Mouse (Mus musculus) CD4-positive, CD25-positive, alpha-beta regulatory T cell, adult 2 months (primary cell): Measurements from ENCODE around the gene Lcp2.

Experiments
- DNase-seq: peaks from one replicate; pipeline ENCODE4 v3.0.0-alpha.2; 2012; ENCODE audit warnings: low read depth, low spot score

The Lcp2 gene

DNA sequence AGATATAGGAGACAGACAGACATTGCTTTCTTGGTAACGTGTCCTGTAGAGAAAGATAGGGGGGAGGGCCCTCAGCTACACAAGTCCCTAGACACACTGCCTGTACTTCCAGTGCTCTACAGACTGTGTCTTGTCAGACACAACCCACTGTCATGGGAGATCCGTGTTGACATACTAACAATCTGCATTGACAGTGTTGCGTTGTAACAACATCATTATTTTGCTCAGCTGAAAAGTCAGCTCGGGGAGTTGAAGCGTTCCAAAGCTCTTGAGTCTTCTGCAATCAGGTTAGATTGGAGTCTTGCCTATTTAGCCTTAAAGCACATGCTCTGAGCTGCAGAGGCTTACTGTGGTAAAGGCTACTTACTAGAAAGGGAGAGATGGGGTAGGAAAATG is 820 bp downstream of the Lcp2 start:
- peak; percentile 39 for DNase-seq

DNA sequence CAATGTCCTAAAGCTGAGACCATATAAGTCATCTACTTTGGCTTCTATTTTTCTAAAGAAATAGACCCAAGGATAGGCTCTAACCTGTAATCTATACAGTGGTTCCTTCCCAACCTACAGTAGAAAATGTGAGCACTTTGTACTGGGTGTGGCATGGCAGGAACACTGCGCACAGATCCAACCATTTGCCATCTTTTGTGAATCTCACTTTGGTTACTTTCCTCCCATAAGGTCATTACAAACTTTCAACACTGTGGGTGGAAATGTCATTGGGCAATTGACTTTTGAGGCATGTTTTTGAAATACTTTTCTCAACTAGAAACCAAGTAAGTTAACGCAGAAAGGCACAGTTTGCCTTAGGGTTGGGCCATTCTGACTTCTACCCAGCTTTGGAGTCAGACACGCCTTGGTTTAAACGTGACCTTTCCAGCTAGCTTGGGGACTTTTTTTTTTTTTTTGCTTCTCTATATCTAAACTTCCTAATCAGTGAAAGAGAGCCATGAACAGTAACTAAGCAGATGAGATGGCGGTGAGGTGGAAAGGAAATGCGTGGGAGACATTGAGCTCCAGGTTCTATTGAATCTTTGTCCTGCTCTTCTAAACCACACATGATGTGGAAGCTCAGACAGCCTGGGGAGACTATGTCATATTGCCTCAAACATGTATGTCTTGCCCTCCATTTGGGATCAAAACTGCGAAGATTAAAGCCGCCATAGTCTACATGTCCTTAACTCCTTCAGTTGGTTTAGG is 1.8 kb downstream of the Lcp2 start:
- peak; percentile 69 for DNase-seq

DNA sequence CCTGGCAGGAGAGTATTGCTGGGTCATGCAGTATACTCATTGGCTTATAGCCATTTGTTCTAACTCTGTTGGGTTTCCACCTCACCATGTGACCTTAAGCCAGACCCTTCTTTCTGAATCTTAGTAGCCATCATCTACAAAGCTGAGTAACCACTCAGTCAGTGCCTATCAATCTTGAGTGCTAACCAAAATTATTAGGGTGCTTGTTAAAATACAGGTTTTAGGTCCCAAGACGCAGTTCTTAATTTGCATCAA is 2.3 kb downstream of the Lcp2 start:
- no peak for DNase-seq

DNA sequence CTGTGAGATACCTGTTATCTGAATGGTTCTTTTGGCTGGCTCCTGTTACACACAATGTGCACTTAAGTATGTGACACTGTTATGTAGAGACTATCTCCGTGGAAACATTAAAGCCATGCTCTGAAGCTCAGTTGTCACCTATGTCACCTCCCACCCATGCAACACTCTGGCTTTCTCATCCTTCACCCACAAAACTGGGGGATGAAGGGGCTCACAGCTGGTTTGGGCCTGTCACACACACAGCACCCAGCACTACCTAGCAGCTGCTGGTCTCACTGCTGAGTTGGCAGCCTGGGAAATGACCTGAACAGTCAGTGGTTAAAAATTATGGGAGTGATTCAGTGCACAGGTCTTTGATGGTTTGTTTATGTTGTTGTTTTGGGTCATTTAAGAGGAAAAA is 3.3 kb downstream of the Lcp2 start:
- DNase-seq, result peak; percentile 18

DNA sequence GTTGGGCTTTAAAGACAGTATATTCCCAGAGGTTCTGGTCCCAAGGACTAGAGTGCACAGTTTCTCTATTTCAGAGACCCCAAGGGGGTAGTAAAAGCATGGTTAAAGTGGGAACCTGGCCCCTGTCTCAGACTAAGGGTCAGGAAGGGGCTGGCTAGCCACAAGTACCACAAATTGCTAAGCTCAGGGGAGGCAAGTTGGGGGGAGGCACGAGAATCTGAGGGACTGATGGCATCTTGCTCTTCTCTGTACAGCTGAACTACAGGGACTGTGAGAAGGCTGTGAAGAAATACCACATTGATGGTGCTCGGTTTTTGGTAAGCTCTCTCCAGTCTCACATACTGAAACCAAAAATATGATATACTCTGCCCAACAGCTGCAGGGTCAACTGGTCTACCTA is 3.9 kb downstream of the Lcp2 start:
- DNase-seq, result peak; percentile 17

DNA sequence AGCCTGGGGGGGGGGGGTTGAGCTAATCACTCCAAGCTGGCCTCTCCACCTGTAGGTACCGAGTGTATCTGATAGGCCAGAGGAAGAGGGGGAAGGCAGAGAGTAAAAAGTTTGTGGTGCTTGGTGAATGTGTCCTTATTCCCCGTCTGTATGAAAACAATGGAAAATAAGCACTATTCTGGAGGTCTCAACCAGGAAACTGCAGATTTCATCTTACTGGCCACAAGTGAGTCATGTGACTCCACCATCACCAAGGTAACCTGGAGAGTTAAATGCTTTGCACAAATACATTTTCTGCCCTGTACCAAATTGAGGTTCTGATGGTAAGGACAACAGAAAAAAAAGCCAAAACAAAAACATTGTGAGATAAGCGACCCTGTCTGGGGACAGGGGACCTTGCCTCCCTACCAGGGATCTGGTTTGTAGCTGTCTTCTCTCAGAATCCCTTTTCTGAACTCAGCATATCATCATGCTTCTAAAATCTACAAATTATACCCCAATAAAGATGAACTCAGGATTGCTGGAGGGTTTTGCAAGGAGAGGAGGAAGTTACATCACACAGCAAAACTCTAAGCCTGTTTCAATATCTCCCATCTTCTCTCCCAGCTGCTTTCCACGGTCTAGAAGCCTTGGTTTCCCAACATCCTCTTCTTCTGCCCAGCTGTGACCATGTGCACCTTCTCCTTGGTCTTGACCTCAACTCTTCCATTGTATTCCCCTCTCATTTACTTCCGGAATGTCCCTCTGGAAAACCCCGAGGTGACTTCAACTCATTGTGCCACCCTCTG is 6.5 kb downstream of the Lcp2 start:
- DNase-seq, result peak; percentile 59

DNA sequence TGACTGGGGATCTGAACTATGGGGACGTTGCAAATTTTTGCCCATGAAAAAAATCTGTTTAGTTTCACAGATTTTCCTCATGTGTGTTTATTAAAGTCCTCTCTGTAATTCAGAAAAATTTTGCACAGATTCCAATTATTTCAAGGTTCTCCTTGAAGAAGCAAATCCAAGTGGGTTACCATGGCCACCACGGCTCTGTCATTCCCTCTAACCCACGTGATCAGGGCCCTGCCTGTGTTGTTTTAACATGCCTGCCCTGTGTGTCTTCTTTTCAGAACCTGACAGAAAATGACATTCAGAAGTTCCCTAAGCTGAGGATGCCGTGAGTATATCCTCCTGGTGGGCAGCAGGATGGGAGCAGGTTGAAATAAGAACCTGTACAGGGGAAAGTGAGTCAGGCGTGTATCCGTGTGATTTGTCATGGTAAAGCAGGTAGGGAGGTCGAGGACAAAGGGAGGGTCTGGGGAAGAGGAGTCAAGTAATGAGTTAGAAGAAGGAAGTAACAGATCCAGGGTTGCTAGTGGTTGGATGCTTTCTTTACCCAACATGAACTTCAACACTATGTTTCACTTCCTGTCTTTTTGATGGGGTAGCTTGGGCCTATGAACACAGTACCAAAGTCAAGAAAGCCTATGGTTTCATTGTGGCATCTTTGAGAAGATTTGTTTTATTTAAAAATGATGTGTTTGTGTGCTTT is 7.5 kb downstream of the Lcp2 start:
- peak; percentile 48 for DNase-seq

DNA sequence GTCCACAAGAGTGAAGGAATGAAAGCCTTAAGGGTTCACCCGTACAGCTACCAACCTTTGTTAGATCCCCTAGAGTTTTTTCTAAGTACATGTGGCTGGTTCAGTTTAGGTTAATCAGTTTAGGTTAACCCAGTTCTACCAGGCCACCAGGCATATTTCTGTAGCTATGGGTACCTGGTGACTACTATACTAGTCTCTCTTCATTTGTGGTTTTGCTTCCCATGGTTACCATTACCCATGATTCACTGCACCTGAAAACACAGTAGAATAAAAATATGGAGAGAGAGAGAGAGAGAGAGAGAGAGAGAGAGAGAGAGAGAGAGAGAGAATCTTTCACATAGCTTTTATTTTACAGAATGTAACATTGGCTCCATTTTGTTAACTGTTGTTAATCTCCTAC is 10.0 kb downstream of the Lcp2 start:
- DNase-seq, result peak; percentile 63

DNA sequence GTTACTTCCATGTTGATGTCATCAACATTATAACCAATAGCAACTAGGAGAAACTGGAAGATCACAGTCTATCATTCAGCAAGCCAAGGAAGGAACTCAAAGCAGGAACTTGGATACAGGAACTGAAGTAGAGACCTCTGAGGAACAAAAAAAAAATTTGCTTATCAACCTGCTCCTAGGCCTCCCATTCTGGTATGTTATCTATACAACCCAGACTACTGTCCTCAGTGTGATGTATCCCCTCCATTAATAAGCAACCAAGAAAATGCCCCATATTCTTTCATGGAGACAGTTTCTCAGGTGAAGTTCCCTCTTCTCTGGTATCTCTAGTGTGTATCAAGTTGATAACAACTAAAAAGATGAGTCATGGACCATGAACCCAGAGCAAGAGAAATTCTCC is 11.6 kb downstream of the Lcp2 start:
- no peak for DNase-seq

DNA sequence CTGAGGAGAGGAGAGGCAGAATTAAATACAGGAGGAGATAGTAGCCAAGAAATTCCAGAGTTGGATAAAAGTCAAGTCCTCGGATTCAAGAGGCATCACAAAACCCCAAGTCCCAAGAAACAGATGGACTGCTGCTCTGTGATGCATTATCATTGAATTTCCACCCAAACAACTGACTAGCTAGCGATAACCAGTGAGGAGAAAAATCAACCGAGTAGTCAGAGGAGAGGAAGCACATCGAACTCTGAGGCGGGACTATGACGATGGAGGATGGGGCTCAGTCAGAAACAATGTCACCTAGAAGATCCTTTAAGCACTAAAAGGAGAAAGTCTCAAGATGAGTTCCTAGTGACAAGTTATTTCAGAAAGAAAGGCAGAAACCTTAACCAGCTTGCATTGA is 12.2 kb downstream of the Lcp2 start:
- peak; percentile 53 for DNase-seq

DNA sequence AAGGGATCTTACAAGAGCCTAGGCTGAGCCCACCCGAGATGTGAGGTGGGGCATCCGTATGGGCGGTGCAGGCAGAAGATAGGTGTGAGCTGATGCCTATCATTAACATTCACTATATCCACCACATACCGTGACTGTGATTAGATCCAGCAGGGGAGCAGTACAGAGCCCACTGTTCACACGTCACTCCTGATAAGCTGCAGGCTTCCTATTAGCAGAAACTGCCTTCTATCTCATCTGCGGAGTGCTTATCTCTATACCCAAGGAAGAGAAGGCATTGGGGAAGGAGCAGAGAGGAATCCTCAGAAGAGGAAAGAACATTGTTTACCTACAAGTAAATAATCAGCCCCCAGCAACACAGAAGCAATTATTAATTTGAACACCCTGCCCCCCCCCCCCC is 15.0 kb downstream of the Lcp2 start:
- DNase-seq, result no peak

DNA sequence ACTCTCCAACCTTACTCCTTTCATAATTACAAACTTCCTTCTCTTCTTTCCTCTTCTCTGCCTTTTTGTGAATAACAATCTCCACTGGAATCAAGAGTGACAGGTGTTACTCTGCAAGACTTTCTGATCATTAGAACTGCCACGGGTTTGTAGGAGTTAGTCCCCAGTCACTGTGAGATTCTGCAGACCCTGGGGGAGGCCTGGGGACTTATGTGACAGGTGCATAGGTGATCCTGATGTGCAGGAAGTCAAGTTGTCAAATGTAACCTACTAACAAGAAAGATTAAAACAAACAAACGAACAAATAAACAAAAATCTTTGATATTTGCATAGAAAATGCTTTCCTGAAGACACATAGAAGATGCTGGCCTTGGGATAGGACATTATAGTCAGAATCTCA is 16.5 kb downstream of the Lcp2 start:
- DNase-seq, result no peak

DNA sequence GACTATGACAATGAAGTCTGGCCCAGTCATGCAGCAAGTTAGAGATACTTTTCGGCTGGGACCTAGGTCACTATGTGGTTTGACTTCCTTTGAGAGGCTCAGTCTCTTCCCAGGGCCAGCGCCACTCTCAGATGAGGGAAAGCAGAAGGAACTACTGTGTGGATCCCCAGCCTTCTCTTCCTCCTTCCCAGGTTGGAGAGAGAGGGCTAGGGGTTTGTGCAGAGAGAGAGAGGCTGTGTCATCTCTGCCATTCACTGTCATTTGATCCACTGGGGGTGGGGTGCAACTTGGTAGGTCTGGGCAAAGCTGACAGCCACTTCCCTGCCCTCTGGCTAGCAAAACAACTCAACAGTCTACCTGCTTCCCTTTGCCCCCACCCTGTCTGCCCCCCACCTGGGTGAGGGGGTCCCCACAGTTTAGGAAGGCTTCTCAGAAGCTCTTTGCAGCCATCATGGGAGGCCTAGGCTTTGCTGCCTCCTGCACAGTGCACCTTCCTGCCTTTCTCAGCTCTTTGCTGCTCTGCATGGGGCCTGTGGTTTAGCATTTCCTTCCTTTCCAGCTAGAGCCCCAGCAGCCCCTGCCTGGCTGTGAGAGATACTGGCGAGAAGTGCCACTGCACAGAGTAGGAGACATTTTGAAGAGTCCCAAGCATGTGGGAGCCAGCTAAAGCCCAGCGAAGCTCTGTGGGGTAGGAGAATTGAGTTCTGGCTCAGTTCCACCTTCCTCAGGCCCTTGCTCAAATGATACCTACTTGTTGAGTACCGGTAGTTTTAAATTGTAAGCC is 17.2 kb downstream of the Lcp2 start:
- peak; percentile 85 for DNase-seq

DNA sequence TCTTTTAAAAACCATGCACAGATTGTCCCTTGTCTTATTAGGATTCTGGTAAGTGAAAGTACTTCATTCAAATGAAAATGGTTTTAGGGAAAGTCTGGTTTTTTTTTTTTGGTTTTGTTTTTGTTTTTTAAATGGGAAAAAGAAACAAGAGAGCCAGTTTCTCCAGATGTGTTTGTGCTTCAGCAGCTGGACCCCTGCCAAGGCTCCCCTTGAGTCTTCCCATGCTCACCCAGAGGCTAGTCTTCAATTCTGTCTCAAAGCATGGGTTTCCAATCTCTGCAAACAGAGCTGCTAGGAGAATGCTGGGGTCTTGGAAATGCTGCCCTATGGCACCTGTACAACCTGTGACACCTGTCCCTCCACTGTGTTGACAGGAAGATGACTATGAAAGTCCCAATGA is 23.9 kb downstream of the Lcp2 start:
- DNase-seq, result no peak

DNA sequence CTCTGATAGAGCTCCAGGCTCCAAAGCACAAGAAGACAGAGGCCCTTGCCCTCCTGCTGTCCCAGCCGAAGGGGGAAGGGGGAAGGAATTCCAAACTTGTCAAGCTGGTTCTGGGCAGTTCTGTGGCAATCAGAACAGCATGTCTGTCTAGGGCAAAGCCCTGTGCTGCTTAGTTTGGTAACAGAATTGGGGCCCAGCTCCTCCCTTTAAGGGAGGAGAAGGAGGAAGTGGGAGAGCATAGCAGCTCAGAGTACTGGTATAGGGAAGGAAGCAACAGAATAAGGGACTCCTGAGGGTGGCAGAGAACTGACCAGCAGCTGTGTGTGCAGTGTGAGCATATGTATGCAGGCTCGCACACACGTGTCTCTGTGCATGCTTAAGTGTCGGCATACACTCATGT is 25.6 kb downstream of the Lcp2 start:
- no peak for DNase-seq

DNA sequence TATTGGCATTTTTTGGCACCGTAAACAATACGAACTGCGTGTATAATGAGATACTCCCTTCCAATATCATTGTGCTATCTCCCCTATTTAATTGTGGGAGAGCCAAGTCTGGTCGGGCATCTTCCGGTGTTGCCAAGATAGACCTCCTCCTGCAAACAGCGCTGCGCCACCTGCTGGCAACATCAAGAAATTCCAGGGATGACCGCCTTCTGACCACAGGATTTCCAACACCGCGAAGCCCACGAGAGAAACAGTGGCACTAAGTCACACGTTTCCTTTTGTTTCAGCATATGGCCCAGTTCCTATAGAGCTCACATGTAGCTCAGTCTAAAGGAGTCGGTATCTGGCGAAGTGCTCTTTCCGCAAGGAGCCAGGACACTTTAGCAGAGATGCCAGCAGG is 27.1 kb downstream of the Lcp2 start:
- peak; percentile 79 for DNase-seq

DNA sequence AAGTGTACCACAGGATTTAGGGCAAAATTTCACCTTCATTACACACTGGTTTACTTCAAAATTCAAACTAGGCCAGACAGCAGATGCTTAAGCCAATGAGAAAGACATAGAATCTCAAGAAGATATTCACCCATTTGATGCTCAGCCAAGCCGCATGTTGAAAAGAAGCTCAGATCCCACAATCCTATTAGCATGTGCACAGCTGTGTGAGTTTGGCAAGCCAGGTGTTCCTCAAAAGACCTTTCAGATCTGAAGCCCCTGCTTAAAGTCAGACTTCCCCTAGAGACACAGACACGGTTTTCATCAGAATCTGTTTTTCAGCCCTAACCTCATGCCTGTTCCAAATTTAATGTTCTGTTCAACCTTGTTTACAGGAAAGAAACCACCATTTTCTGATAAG is 31.1 kb downstream of the Lcp2 start:
- DNase-seq, result no peak

DNA sequence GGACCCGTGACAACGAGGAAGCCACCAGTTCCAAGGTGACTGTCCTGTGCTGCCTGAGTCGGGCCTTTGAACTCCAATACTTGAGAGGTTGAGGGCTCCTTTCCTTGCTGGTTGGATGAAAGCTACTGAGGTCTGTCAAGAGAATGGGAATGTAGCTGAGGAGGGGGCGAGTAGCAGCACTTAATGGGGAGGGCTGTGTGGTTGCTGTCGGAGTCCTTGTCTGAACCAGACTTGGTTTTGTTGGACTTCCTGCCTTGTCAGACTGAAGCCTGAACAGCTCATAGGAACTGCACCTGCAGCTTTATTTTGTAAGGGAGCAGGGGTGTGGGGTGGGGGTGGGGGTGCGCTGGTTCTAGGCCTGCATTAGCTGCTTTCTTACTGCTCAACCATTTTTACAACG is 31.9 kb downstream of the Lcp2 start:
- no peak for DNase-seq

DNA sequence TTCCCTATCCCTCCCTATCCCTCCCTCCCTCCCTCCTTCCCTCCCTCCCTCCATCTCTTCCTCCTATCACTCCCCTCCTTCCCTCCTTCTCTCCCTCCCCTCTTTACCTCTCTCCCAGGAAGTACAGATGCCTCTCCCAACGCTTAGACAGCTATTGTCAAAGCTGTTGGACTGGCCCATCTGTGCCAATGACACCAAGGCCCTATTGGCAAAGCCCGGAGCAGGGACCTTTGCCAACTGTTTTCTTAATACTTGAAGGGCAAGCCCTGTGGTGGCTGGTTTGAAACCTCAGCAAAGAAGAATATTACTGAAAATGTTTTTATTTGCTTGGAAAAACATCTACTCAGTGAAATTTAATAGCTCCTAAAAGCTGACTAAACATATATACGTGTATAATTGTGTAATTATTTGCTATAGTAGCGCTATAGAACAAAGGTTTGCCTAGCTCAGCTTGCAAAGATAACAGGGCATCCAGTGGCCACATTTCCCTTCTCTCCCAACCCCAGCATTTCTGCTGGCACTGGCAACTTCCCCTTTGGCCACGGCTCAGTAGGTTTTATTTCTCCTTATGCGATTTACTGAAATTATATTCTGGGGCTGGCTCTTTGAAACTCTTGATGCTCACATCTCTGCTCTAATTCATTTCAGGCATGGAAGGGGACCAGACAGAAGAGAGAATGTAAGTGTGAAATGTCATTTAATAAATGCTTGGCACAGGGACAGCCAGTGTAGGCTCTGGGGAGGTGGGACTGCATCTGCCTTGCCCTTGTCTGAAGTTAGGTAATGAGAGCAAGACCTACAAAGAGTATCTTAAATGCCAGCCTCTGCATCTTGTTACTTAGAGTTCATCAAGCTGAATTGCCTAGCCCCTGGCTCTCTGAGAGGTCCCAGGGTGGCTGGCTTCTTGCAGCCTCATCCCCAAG is 33.1 kb downstream of the Lcp2 start:
- DNase-seq, result no peak

DNA sequence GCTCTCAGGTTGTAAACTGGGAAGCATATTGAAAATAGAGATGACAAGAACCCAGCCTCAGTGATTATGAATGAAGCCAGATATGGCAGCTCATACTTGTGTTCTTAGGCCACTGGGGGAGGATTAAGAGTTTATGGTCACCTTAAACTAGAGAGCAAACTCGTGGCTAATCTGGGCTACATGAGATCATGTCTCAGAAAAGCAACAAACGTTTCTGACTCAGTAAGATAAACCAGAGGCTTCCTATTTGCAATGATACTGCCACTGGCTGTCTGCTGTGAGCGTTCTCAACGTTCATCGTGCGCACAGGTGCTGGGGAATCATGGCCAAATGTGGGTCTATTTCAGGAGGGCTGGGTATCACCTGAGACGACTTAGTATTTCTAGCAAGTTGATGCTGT is 37.1 kb downstream of the Lcp2 start:
- no peak for DNase-seq

DNA sequence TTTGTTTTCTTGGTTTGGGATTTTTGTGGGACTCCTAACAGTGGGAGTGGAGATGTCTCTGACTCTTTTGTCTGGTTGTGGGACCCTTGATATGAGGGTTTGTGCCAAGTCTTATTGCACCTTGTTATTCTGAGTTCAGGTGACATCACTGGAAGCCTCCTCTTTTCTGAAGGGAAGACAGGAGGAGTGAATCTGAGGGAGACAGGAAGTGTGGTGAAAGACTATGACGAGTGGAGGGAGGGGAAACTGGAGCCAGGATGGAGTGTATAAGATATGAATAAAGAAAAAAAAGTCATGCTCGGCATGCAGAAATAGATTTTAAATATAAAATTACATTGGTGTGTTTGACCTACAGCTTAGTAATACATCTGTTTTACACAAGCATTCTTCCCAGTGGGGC is 37.9 kb downstream of the Lcp2 start:
- no peak for DNase-seq
